Mouse (Mus musculus): Measurements from ENCODE around the gene Atg7. TPM values are rescaled to one million over a fixed set of nuclear protein-coding genes. Genes with fewer than 3 reads are reported as not detected.

Gene Atg7
- polyA plus RNA-seq, 1 experiment from 2014 or later = 17.2 TPM

DNA sequence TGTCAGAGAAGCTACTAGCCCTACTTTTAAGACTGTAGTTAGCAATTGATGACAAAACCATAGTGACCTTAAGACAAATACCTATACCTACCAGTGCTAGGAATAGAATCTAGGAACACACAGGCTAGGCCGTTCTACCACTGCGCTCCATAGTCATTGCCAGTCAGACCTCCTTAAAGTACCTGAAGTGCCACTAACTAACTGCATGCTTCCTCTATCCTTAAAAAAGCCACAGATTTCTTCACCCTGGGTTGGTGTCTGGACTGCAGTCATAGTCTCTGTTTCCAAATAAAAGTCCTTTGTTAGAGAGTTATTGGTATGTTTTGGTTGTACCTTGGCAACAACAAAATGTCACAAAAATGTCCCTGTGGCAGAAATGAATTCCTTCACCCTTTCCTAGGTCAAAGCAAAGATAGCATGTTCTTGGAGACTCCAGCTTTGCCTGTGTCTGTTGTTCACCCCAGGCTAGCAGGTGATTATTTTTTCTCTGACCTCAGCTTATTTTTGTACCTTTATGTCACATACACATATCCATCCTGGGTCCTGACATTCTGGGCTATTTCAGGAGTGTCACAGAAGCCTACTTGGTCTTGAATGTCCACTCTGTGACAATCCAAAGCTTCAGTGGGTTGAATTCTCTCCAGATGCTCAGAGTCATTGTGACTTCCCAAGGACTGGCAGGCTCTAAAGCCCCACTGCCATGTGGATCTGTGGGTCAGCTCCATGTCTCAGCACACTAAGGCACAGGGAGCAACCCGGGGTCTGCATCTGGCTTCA, 165.9 kb downstream of the Atg7 start:
- ATAC-seq = no peak
- Histone ChIP-seq H3K4me3 (ENCODE audit: low read depth, low read length) (no peak overlapping the region), H3K9me3 (replicated peaks; ENCODE audit: control insufficient read depth, low read length, poor library complexity, severe bottlenecking) (no peaks in the 10 kb centered on the region), H3K4me1 (ENCODE audit: control insufficient read depth, insufficient read depth, low read length) (no peaks in the 10 kb centered on the region), H3K27ac (ENCODE audit: low read length) (no peak overlapping the region), H3K36me3 (ENCODE audit: control insufficient read depth, insufficient read depth, low read length) (no peaks in the 10 kb centered on the region), H3K9ac (ENCODE audit: low read depth, low read length) (no peak overlapping the region), H3K4me2 (ENCODE audit: low read length) (no peak overlapping the region), H3K27me3 (ENCODE audit: control insufficient read depth, insufficient read depth, low read depth, low read length) (no peaks in the 10 kb centered on the region)
- 95% methylated on average over 3 of the region's 3 CpGs for WGBS

DNA sequence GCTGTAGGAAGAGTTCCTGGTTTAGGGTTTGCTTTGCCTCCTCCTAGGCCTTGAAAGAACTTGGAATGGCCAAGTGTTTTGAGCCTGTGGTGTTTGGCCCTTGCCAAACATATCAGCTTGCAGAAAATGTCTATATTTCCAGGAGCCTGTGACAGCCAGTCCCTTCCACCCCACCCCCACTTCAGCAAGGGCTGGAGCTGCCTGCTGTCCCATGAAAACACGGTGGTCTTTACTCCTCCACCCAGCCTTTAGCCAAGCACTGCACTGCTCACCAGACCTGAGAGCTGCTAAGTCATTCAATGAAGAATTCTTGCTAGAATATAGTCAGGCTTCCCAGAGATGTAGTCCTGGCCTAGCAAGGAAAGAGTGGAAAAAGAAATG, 166.5 kb downstream of the Atg7 start:
- Histone ChIP-seq H3K4me1 (ENCODE audit: control insufficient read depth, insufficient read depth, low read length) (no peaks in the 10 kb centered on the region), H3K4me2 (ENCODE audit: low read length) (no peak overlapping the region), H3K9me3 (replicated peaks; ENCODE audit: control insufficient read depth, low read length, poor library complexity, severe bottlenecking) (no peaks in the 10 kb centered on the region), H3K27ac (ENCODE audit: low read length) (no peak overlapping the region), H3K9ac (ENCODE audit: low read depth, low read length) (no peak overlapping the region), H3K27me3 (ENCODE audit: control insufficient read depth, insufficient read depth, low read depth, low read length) (no peaks in the 10 kb centered on the region), H3K36me3 (ENCODE audit: control insufficient read depth, insufficient read depth, low read length) (no peaks in the 10 kb centered on the region), H3K4me3 (ENCODE audit: low read depth, low read length) (no peak overlapping the region)
- WGBS = 58% methylated on average over 1 of the region's 1 CpGs
- no peak for ATAC-seq

DNA sequence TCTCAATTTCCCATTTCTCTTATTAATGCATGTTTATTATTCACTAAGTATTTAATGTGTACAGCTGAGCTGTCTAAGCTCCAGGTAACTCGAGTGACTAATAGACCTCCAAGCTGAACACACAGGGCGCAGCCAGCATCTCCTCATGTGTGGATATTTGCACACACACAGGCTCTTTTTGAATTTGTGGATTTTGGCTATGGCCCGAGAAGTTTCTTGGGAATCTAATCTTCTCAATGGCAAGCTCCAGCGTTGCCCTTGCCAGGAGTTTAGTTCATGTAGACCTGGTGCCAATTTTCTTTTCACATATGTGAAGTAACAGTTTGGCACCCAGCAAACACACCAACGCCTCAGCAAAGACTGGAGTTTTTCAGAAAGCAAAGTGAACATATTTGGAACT, 169.4 kb downstream of the Atg7 start:
- Histone ChIP-seq H3K27ac (ENCODE audit: low read length) (no peak overlapping the region), H3K27me3 (ENCODE audit: control insufficient read depth, insufficient read depth, low read depth, low read length) (no peaks in the 10 kb centered on the region), H3K36me3 (ENCODE audit: control insufficient read depth, insufficient read depth, low read length) (no peaks in the 10 kb centered on the region), H3K4me1 (ENCODE audit: control insufficient read depth, insufficient read depth, low read length) (no peaks in the 10 kb centered on the region), H3K9ac (ENCODE audit: low read depth, low read length) (no peak overlapping the region), H3K4me2 (ENCODE audit: low read length) (no peak overlapping the region), H3K4me3 (ENCODE audit: low read depth, low read length) (no peak overlapping the region), H3K9me3 (replicated peaks; ENCODE audit: control insufficient read depth, low read length, poor library complexity, severe bottlenecking) (no peaks in the 10 kb centered on the region)
- no peak for ATAC-seq
- 87% methylated on average over 5 of the region's 5 CpGs for WGBS

DNA sequence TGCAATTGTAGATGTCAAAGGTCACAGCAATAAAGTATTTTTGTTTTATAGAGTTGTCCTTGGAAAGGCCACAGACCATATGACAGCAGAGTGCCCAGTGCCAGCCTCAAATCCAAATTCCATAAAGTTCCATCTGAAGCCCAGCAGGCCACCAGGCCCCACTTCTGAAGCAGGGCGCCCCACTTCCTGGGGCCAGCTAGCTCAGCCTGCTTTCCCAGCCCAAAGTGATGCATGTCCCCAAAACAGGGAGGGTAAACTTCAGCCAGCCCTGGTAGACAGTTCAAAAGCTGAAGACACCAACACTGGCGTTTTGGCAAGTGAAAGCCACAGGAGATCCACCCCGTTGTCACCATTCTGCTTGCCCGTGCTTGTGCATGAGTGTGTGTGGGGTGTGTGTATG, 169.9 kb downstream of the Atg7 start:
- no peak overlapping the region for H3K4me2 ChIP-seq (ENCODE audit: low read length)
- no peaks in the 10 kb centered on the region for H3K9me3 ChIP-seq (replicated peaks; ENCODE audit: control insufficient read depth, low read length, poor library complexity, severe bottlenecking)
- H3K27ac ChIP-seq (ENCODE audit: low read length) = no peak overlapping the region
- no peak overlapping the region for H3K9ac ChIP-seq (ENCODE audit: low read depth, low read length)
- no peaks in the 10 kb centered on the region for H3K27me3 ChIP-seq (ENCODE audit: control insufficient read depth, insufficient read depth, low read depth, low read length)
- ATAC-seq = no peak
- 86% methylated on average over 4 of the region's 4 CpGs for WGBS
- H3K4me1 ChIP-seq (ENCODE audit: control insufficient read depth, insufficient read depth, low read length) = no peaks in the 10 kb centered on the region
- no peak overlapping the region for H3K4me3 ChIP-seq (ENCODE audit: low read depth, low read length)
- no peaks in the 10 kb centered on the region for H3K36me3 ChIP-seq (ENCODE audit: control insufficient read depth, insufficient read depth, low read length)

DNA sequence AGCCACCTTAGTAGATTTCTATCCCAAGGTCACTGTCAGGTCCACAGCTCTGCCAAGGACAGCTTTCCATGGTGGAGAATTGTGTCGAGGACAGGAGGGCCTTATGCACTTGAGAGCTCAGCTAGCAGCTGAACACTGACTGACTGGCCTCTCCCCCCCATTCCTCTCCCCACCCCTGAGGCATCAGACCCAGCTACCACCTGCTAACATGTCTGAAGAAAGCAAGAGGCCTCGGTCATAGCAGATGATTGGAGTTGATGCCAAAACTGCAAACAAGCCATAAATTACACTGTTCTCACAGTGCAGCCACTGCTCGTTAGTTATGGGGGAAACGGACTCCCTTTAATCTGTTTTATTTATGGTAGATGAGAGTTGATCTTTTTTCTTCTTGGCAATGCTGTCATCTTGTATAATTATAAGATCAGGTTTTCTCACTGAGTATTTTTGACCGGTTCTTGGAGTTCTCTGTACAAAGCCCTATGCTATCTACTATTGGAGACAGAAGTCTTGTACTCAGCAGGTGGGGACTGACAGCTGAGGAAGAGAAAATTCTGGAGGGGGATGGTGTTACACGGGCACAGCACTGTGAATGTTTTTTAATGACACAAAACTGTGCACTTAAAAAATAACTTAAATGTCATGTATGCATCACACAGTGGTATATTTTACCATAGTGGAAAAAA, 171.4 kb downstream of the Atg7 start:
- Histone ChIP-seq H3K4me2 (ENCODE audit: low read length) (no peak overlapping the region), H3K36me3 (ENCODE audit: control insufficient read depth, insufficient read depth, low read length) (no peaks in the 10 kb centered on the region), H3K27ac (ENCODE audit: low read length) (no peak overlapping the region), H3K4me1 (ENCODE audit: control insufficient read depth, insufficient read depth, low read length) (no peaks in the 10 kb centered on the region), H3K4me3 (ENCODE audit: low read depth, low read length) (no peak overlapping the region), H3K27me3 (ENCODE audit: control insufficient read depth, insufficient read depth, low read depth, low read length) (no peaks in the 10 kb centered on the region), H3K9me3 (replicated peaks; ENCODE audit: control insufficient read depth, low read length, poor library complexity, severe bottlenecking) (no peaks in the 10 kb centered on the region), H3K9ac (ENCODE audit: low read depth, low read length) (no peak overlapping the region)
- WGBS = 65% methylated on average over 6 of the region's 6 CpGs
- no peak for ATAC-seq

DNA sequence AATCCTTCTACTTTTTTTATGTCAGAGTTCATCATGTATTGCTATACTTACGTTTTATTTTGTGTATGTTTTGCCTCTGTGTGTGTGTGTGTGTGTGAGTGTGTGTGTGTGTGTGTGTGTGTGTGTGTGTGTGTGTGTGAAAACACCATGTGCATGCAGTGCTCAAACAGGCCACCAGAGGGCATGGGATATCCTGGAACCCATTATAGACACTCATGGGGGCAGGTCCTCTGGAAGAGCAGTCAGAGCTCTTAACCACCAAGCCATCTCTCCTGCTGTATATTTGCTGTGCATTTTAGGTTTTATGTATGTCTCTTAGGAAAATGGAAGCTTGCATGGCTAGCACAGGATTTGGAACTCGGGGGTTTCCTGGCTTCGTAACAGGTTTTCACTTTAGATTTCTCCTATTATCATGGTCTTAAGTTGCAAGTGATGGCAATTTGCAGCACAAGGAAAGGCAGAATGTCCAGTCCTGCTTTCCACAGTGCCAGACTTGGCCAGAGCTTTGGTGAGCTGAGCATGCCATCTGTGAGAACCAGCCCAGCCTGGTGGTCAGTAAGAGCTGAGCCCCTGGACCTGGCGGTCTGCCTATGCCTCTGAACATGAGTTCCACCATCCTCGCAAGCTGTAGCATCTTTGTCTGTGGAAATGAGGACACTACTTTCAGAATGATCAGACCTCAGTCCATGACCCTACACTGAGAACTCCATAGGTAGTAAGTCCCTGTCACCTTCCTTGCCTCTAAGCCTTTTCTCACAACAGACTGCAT, 172.2 kb downstream of the Atg7 start:
- no peak overlapping the region for H3K4me3 ChIP-seq (ENCODE audit: low read depth, low read length)
- no peak overlapping the region for H3K9ac ChIP-seq (ENCODE audit: low read depth, low read length)
- H3K27me3 ChIP-seq (ENCODE audit: control insufficient read depth, insufficient read depth, low read depth, low read length) = no peaks in the 10 kb centered on the region
- no peak overlapping the region for H3K27ac ChIP-seq (ENCODE audit: low read length)
- no peaks in the 10 kb centered on the region for H3K9me3 ChIP-seq (replicated peaks; ENCODE audit: control insufficient read depth, low read length, poor library complexity, severe bottlenecking)
- ATAC-seq = no peak
- WGBS = 88% methylated on average over 5 of the region's 5 CpGs
- no peaks in the 10 kb centered on the region for H3K36me3 ChIP-seq (ENCODE audit: control insufficient read depth, insufficient read depth, low read length)
- H3K4me1 ChIP-seq (ENCODE audit: control insufficient read depth, insufficient read depth, low read length) = no peaks in the 10 kb centered on the region
- H3K4me2 ChIP-seq (ENCODE audit: low read length) = no peak overlapping the region

DNA sequence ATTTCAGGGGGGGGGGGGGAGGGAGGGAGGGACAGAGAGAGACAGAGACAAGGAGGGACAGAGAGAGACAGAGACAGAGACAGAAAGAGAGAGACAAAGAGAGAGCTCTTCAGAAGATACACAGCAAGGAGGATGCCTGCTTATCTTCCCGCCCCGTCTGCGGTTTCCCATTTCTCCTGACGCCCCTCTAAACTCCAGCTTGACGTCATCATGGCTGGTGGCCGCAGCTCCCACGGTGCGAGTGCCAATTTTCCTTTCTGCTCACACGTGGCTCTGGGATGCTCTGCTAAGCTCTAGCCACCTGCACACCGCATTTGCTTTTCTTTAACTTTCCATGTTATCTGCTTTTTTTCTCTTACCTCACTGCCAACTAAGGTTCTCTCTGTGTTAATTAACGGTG, 175.1 kb downstream of the Atg7 start:
- H3K27me3 ChIP-seq (ENCODE audit: control insufficient read depth, insufficient read depth, low read depth, low read length) = no peaks in the 10 kb centered on the region
- no peak overlapping the region for H3K27ac ChIP-seq (ENCODE audit: low read length)
- H3K36me3 ChIP-seq (ENCODE audit: control insufficient read depth, insufficient read depth, low read length) = no peaks in the 10 kb centered on the region
- H3K4me2 ChIP-seq (ENCODE audit: low read length) = no peak overlapping the region
- H3K9ac ChIP-seq (ENCODE audit: low read depth, low read length) = no peak overlapping the region
- H3K4me3 ChIP-seq (ENCODE audit: low read depth, low read length) = no peak overlapping the region
- no peaks in the 10 kb centered on the region for H3K9me3 ChIP-seq (replicated peaks; ENCODE audit: control insufficient read depth, low read length, poor library complexity, severe bottlenecking)
- ATAC-seq = no peak
- H3K4me1 ChIP-seq (ENCODE audit: control insufficient read depth, insufficient read depth, low read length) = no peaks in the 10 kb centered on the region
- WGBS = 50% methylated on average over 10 of the region's 11 CpGs

DNA sequence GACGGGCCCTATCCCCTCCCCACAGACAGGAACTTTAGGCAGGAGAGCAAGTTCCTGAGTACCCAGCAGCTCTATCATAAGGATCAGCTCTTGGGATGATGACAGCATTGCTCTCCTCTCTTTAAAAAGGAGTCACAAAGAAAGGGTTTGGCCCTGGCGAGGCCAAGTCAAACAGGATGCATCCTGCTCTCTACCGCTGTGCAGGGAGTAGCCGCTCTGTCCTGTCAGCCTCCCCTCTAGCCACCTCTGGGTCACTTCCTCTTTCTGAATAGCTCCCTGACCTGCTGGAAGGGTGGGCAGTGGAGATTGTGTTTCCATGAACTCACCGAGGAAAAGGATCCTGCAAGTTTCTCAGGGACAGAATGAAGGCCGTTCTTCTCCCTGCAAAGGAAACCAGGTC, 175.6 kb downstream of the Atg7 start:
- H3K27ac ChIP-seq (ENCODE audit: low read length) = 0 out of 2 replicates have a peak overlapping the region, but pooled peaks have one; percentile 1
- WGBS = 67% methylated on average over 6 of the region's 6 CpGs
- no peak overlapping the region for H3K4me3 ChIP-seq (ENCODE audit: low read depth, low read length)
- H3K36me3 ChIP-seq (ENCODE audit: control insufficient read depth, insufficient read depth, low read length) = no peaks in the 10 kb centered on the region
- H3K9ac ChIP-seq (ENCODE audit: low read depth, low read length) = no peak overlapping the region
- no peaks in the 10 kb centered on the region for H3K9me3 ChIP-seq (replicated peaks; ENCODE audit: control insufficient read depth, low read length, poor library complexity, severe bottlenecking)
- H3K27me3 ChIP-seq (ENCODE audit: control insufficient read depth, insufficient read depth, low read depth, low read length) = no peaks in the 10 kb centered on the region
- no peaks in the 10 kb centered on the region for H3K4me1 ChIP-seq (ENCODE audit: control insufficient read depth, insufficient read depth, low read length)
- no peak overlapping the region for H3K4me2 ChIP-seq (ENCODE audit: low read length)
- ATAC-seq = 0 out of 2 replicates have a peak, but pooled peaks have one; percentile 39

Data from midbrain, embryonic 16.5 days (tissue).